Mouse (Mus musculus) heart, embryonic 15.5 days (tissue): ENCODE data around the gene Arhgef2. TPM values are rescaled to one million over a fixed set of nuclear protein-coding genes. Genes with fewer than 3 reads are reported as not detected.

Experiments
- ATAC-seq: fragments of 200-750 bp; cut with Nextera tagmentation; replicated peaks from 2 replicates; pipeline ENCODE4 v1.8.0; 2017; ENCODE audit warnings: low read depth, moderate TSS enrichment; ENCODE audit not compliant: insufficient number of reproducible peaks, insufficient read depth, low FRiP score
- H3K27ac ChIP-seq: fragments of 300-500 bp; sonication (generic); 2 replicates; pipeline ENCODE4 v1.5.1; 2015; ENCODE audit warnings: mild to moderate bottlenecking, inconsistent platforms
- H3K27me3 ChIP-seq: fragments of 300-500 bp; sonication (generic); 2 replicates; pipeline ENCODE4 v1.6.1; 2015; ENCODE audit warnings: inconsistent platforms
- H3K36me3 ChIP-seq: fragments of 300-500 bp; sonication (generic); 2 replicates; pipeline ENCODE4 v1.6.1; 2015; ENCODE audit warnings: mild to moderate bottlenecking, inconsistent platforms
- H3K4me1 ChIP-seq: fragments of 300-500 bp; sonication (generic); replicated peaks from 2 replicates; pipeline ENCODE4 v1.6.1; 2015; ENCODE audit warnings: inconsistent platforms
- H3K4me2 ChIP-seq: fragments of 300-500 bp; sonication (generic); 2 replicates; pipeline ENCODE4 v1.6.1; 2015; ENCODE audit warnings: inconsistent platforms, mild to moderate bottlenecking, moderate library complexity
- H3K4me3 ChIP-seq: fragments of 300-500 bp; sonication (generic); 2 replicates; pipeline ENCODE4 v1.5.1; 2015; ENCODE audit warnings: mild to moderate bottlenecking, inconsistent platforms
- H3K9ac ChIP-seq: fragments of 300-500 bp; sonication (generic); 2 replicates; pipeline ENCODE4 v1.6.1; 2015; ENCODE audit warnings: mild to moderate bottlenecking, inconsistent platforms
- H3K9me3 ChIP-seq: fragments of 300-500 bp; sonication (generic); replicated peaks from 2 replicates; pipeline ENCODE4 v1.6.1; 2016; ENCODE audit warnings: inconsistent platforms
- WGBS: fragments of 180-500 bp; shearing (Covaris S2); methylation state at CpG from one replicate; pipeline ENCODE4 v1.1.7; 2015; ENCODE audit warnings: mixed read lengths; 5-methylcytosine and 5-hydroxymethylcytosine counted together
- polyA plus RNA-seq: library from polyadenylated mRNA; unstranded; fragments of >200 nt; fragmentation: Nextera tagmentation; extraction: Ambion mirVana; gene quantifications from 2 replicates; pipeline ENCODE4 v1.2.1, GENCODE M21; 2015

Gene Arhgef2
- polyA plus RNA-seq, 1 experiment from 2014 or later = 72.8 TPM

- Histone ChIP-seq H3K4me1 (peaks cover 30% of the 10 kb centered on the region), H3K4me2 (no peak overlapping the region)
- ATAC-seq = no peak
These were observed 48.0 kb downstream of the Arhgef2 start for GRCm38 (mm10) chr3:88653516-88654370.

GRCm38 (mm10) chr3:88654621-88655020 is 48.9 kb downstream of the Arhgef2 start:
- peaks cover 31% of the 10 kb centered on the region for H3K4me1 ChIP-seq

More at GRCm38 (mm10) chr3:88653516-88654370, 48.0 kb downstream of the Arhgef2 start:
- Histone ChIP-seq H3K27ac (peak overlapping the region; percentile 31; the same call in 1 of the 2 replicates), H3K36me3 (no peaks in the 10 kb centered on the region), H3K9me3 (no peaks in the 10 kb centered on the region), H3K4me3 (no peak overlapping the region), H3K9ac (no peak overlapping the region), H3K27me3 (no peaks in the 10 kb centered on the region)
- 58% methylated on average over 6 of the region's 6 CpGs for WGBS

GRCm38 (mm10) chr3:88655619-88656018 is 49.9 kb downstream of the Arhgef2 start:
- Histone ChIP-seq H3K9ac (no peak overlapping the region), H3K4me1 (peaks cover 34% of the 10 kb centered on the region), H3K36me3 (no peaks in the 10 kb centered on the region), H3K27ac (no peak overlapping the region), H3K4me2 (no peak overlapping the region), H3K4me3 (no peak overlapping the region), H3K27me3 (no peaks in the 10 kb centered on the region), H3K9me3 (no peaks in the 10 kb centered on the region)
- ATAC-seq = no peak
- WGBS = 77% methylated on average over 8 of the region's 8 CpGs

More at GRCm38 (mm10) chr3:88654621-88655020, 48.9 kb downstream of the Arhgef2 start:
- peak; percentile 65 for ATAC-seq
- no peaks in the 10 kb centered on the region for H3K27me3 ChIP-seq
- no peak overlapping the region for H3K4me3 ChIP-seq
- H3K27ac ChIP-seq = peak overlapping the region; percentile 31
- no peak overlapping the region for H3K9ac ChIP-seq
- peak overlapping the region; percentile 16; the same call in 1 of the 2 replicates for H3K4me2 ChIP-seq
- no peaks in the 10 kb centered on the region for H3K36me3 ChIP-seq
- WGBS = 45% methylated on average over 4 of the region's 4 CpGs
- H3K9me3 ChIP-seq = no peaks in the 10 kb centered on the region

GRCm38 (mm10) chr3:88658441-88659127 is 52.8 kb downstream of the Arhgef2 start:
- H3K9me3 ChIP-seq = no peaks in the 10 kb centered on the region
- no peaks in the 10 kb centered on the region for H3K27me3 ChIP-seq
- no peak overlapping the region for H3K4me3 ChIP-seq
- no peak overlapping the region for H3K4me2 ChIP-seq
- H3K27ac ChIP-seq = no peak overlapping the region
- WGBS = 59% methylated on average over 5 of the region's 5 CpGs
- H3K4me1 ChIP-seq = peaks cover 21% of the 10 kb centered on the region
- H3K9ac ChIP-seq = no peak overlapping the region
- no peaks in the 10 kb centered on the region for H3K36me3 ChIP-seq
- no peak for ATAC-seq

GRCm38 (mm10) chr3:88659798-88660197 is 54.0 kb downstream of the Arhgef2 start:
- H3K27me3 ChIP-seq = no peaks in the 10 kb centered on the region
- no peak overlapping the region for H3K4me3 ChIP-seq

GRCm38 (mm10) chr3:88664095-88664494 is 58.3 kb downstream of the Arhgef2 start:
- WGBS = 54% methylated on average over 4 of the region's 4 CpGs
- no peak for ATAC-seq
- Histone ChIP-seq H3K27me3 (no peaks in the 10 kb centered on the region), H3K9me3 (no peaks in the 10 kb centered on the region), H3K4me1 (peaks cover 3% of the 10 kb centered on the region), H3K4me3 (no peak overlapping the region), H3K9ac (no peak overlapping the region), H3K27ac (no peak overlapping the region), H3K36me3 (no peaks in the 10 kb centered on the region), H3K4me2 (no peak overlapping the region)

More at GRCm38 (mm10) chr3:88659798-88660197, 54.0 kb downstream of the Arhgef2 start:
- Histone ChIP-seq H3K36me3 (no peaks in the 10 kb centered on the region), H3K27ac (no peak overlapping the region), H3K4me1 (peaks cover 9% of the 10 kb centered on the region), H3K9ac (no peak overlapping the region), H3K9me3 (no peaks in the 10 kb centered on the region), H3K4me2 (no peak overlapping the region)
- no peak for ATAC-seq
- WGBS = 30% methylated on average over 6 of the region's 6 CpGs

GRCm38 (mm10) chr3:88677399-88677798 is 71.6 kb downstream of the Arhgef2 start:
- Histone ChIP-seq H3K4me3 (peak overlapping the region; percentile 49), H3K36me3 (no peaks in the 10 kb centered on the region), H3K9ac (peak overlapping the region; percentile 61; the same call in 1 of the 2 replicates), H3K27me3 (no peaks in the 10 kb centered on the region), H3K4me2 (peak overlapping the region; percentile 84), H3K4me1 (peaks cover 4% of the 10 kb centered on the region), H3K27ac (no peak overlapping the region), H3K9me3 (no peaks in the 10 kb centered on the region)
- 9% methylated on average over 11 of the region's 11 CpGs for WGBS
- 0 out of 2 replicates have a peak, but pooled peaks have one; percentile 39 for ATAC-seq

- 66% methylated on average over 2 of the region's 2 CpGs for WGBS
- Histone ChIP-seq H3K36me3 (peaks cover 4% of the 10 kb centered on the region; the same call in 1 of the 2 replicates), H3K4me2 (no peak overlapping the region), H3K9ac (no peak overlapping the region), H3K27me3 (no peaks in the 10 kb centered on the region), H3K4me1 (peaks cover 16% of the 10 kb centered on the region), H3K27ac (no peak overlapping the region), H3K4me3 (no peak overlapping the region), H3K9me3 (no peaks in the 10 kb centered on the region)
- no peak for ATAC-seq
These were observed 78.0 kb downstream of the Arhgef2 start for GRCm38 (mm10) chr3:88683814-88684213.

GRCm38 (mm10) chr3:88684236-88684979 is 78.6 kb downstream of the Arhgef2 start:
- peak overlapping the region; percentile 76 for H3K4me2 ChIP-seq
- no peaks in the 10 kb centered on the region for H3K9me3 ChIP-seq
- peak overlapping the region; percentile 55 for H3K9ac ChIP-seq
- peak overlapping the region; percentile 99 for H3K27ac ChIP-seq
- whole genome bisulfite sequencing = 63% methylated on average over 8 of the region's 8 CpGs
- H3K36me3 ChIP-seq = peaks cover 10% of the 10 kb centered on the region
- H3K4me3 ChIP-seq = peak overlapping the region; percentile 96
- H3K27me3 ChIP-seq = no peaks in the 10 kb centered on the region
- no peak for ATAC-seq
- H3K4me1 ChIP-seq = peaks cover 16% of the 10 kb centered on the region

GRCm38 (mm10) chr3:88684980-88685941 is 79.5 kb downstream of the Arhgef2 start, which contains the start of gene Khdc4:
TSS of gene Khdc4 (plus strand) at chr3:88685803.
- no peaks in the 10 kb centered on the region for H3K27me3 ChIP-seq
- H3K4me3 ChIP-seq = peak within 1 kb of the TSS; percentile 96
- peak within 1 kb of the TSS; percentile 76 for H3K4me2 ChIP-seq
- peaks cover 18% of the 10 kb centered on the region for H3K36me3 ChIP-seq
- peak within 1 kb of the TSS; percentile 99 for H3K27ac ChIP-seq
- ATAC-seq = peak; percentile 99
- peaks cover 16% of the 10 kb centered on the region for H3K4me1 ChIP-seq
- under 1% methylated on average over 47 of the region's 47 CpGs for WGBS
- peak within 1 kb of the TSS; percentile 100 for H3K9ac ChIP-seq
- no peaks in the 10 kb centered on the region for H3K9me3 ChIP-seq
